ENCODE assay signal across 17 mouse cellular contexts in genomic region chr4:150162561-150163169, GRCm38 (mm10). TPM values are rescaled to one million over a fixed set of nuclear protein-coding genes. Genes with fewer than 3 reads are reported as not detected.
DNase-seq lines count a peak whose midpoint lies in the region; ATAC-seq and TF ChIP-seq lines count a peak whose summit lies in the region.
"Had no signal": no experiment of that assay in that cellular context is flagged by ENCODE, and none has a peak within 500 bp of the region (broad histone marks: within the 10 kb centered on the region; RNA-seq: fewer than 3 reads in every experiment).

No protein-coding gene starts in this region.

- no peaks in the 10 kb centered on the region for H3K36me3 ChIP-seq in hindbrain, postnatal 0 days (ENCODE audit: insufficient read depth, low read length)
- H3K36me3 ChIP-seq in hindbrain, embryonic 14.5 days (replicated peaks; ENCODE audit: control insufficient read depth, insufficient read depth): no peaks in the 10 kb centered on the region
- H3K36me3 ChIP-seq in lung, postnatal 0 days (ENCODE audit: insufficient read depth, low read length): no peaks in the 10 kb centered on the region
- no peaks in the 10 kb centered on the region for H3K36me3 ChIP-seq in stomach, postnatal 0 days (ENCODE audit: control insufficient read depth, insufficient read depth, low read length)
- H3K36me3 ChIP-seq: embryonic facial prominence, embryonic 10.5 days; forebrain, embryonic 10.5 days; intestine, embryonic 15.5 days; liver, embryonic 13.5 days; midbrain, embryonic 10.5 days had no signal

- ATAC-seq in hindbrain, postnatal 0 days: no peak
- no peak for ATAC-seq in hindbrain, embryonic 14.5 days (ENCODE audit: low FRiP score)
- no peak for ATAC-seq in lung, postnatal 0 days
- ATAC-seq in stomach, postnatal 0 days (ENCODE audit: low FRiP score, low TSS enrichment): no peak
- no peak for ATAC-seq in erythroblast, adult 5-6 weeks (replicated peaks; ENCODE audit: low FRiP score, poor library complexity, severe bottlenecking)
- ATAC-seq: intestine, embryonic 15.5 days had no signal

- peak; percentile 34 for TF ChIP-seq CTCF in hindbrain, postnatal 0 days (IDR thresholded peaks at IDR 0.05; ENCODE audit: low read depth)
- peak; percentile 38; the same call in 1 of the 2 replicates for TF ChIP-seq CTCF in lung, postnatal 0 days (IDR thresholded peaks at IDR 0.05)
- peak; percentile 50 for TF ChIP-seq CTCF in stomach, postnatal 0 days (IDR thresholded peaks at IDR 0.05; ENCODE audit: low read depth)

- H3K4me3 ChIP-seq in hindbrain, postnatal 0 days (ENCODE audit: low read length): no peak overlapping the region
- H3K4me3 ChIP-seq in hindbrain, embryonic 14.5 days (replicated peaks; ENCODE audit: low read length): no peak overlapping the region
- H3K4me3 ChIP-seq in lung, postnatal 0 days (ENCODE audit: low read depth, low read length): no peak overlapping the region
- no peak overlapping the region for H3K4me3 ChIP-seq in stomach, postnatal 0 days (ENCODE audit: low read depth, low read length)
- H3K4me3 ChIP-seq: embryonic facial prominence, embryonic 10.5 days; forebrain, embryonic 10.5 days; intestine, embryonic 15.5 days; liver, embryonic 13.5 days; midbrain, embryonic 10.5 days had no signal

- H3K9ac ChIP-seq in hindbrain, postnatal 0 days (replicated peaks; ENCODE audit: low read length): no peak overlapping the region
- no peak overlapping the region for H3K9ac ChIP-seq in hindbrain, embryonic 14.5 days
- no peak overlapping the region for H3K9ac ChIP-seq in lung, postnatal 0 days (replicated peaks; ENCODE audit: low read depth)
- no peak overlapping the region for H3K9ac ChIP-seq in stomach, postnatal 0 days (ENCODE audit: low read length)
- H3K9ac ChIP-seq: intestine, embryonic 15.5 days; liver, embryonic 13.5 days had no signal

- DNase-seq in hindbrain, postnatal 0 days (ENCODE audit: low spot score): no peak
- DNase-seq in hindbrain, embryonic 14.5 days (ENCODE audit: low spot score): no peak
- DNase-seq in lung, postnatal 0 days (ENCODE audit: low spot score): no peak
- DNase-seq in lung, postnatal 4 days: no peak
- DNase-seq in R1 (ENCODE audit: low read depth, low spot score): peak; percentile 93
- DNase-seq in stomach, postnatal 0 days (ENCODE audit: low spot score): no peak
- DNase-seq: cerebellum, adult 8-10 months; heart, postnatal 4 days; liver, embryonic 13.5 days had no signal

- H3K9me3 ChIP-seq in hindbrain, postnatal 0 days (ENCODE audit: low read length): no peaks in the 10 kb centered on the region
- H3K9me3 ChIP-seq in hindbrain, embryonic 14.5 days (ENCODE audit: control insufficient read depth, low read length): no peaks in the 10 kb centered on the region
- H3K9me3 ChIP-seq in lung, postnatal 0 days (ENCODE audit: low read length): no peaks in the 10 kb centered on the region
- H3K9me3 ChIP-seq in stomach, postnatal 0 days (ENCODE audit: control insufficient read depth, low read length): no peaks in the 10 kb centered on the region
- H3K9me3 ChIP-seq: intestine, embryonic 15.5 days had no signal

- H3K4me1 ChIP-seq in hindbrain, postnatal 0 days (ENCODE audit: insufficient read depth, low read length): no peaks in the 10 kb centered on the region
- H3K4me1 ChIP-seq in hindbrain, embryonic 14.5 days (replicated peaks; ENCODE audit: control insufficient read depth, insufficient read depth, low read length): no peaks in the 10 kb centered on the region
- H3K4me1 ChIP-seq in lung, postnatal 0 days (ENCODE audit: insufficient read depth, low read depth, low read length): no peaks in the 10 kb centered on the region
- no peaks in the 10 kb centered on the region for H3K4me1 ChIP-seq in stomach, postnatal 0 days (replicated peaks; ENCODE audit: control insufficient read depth, insufficient read depth)
- H3K4me1 ChIP-seq: intestine, embryonic 15.5 days had no signal

- no peak for TF ChIP-seq EP300 in lung, postnatal 0 days (IDR thresholded peaks at IDR 0.05)
- TF ChIP-seq EP300 in stomach, postnatal 0 days (optimal IDR thresholded peaks at IDR 0.05): no peak

- no peak overlapping the region for H3K27ac ChIP-seq in hindbrain, postnatal 0 days
- H3K27ac ChIP-seq in hindbrain, embryonic 14.5 days: no peak overlapping the region
- no peak overlapping the region for H3K27ac ChIP-seq in lung, postnatal 0 days (ENCODE audit: low read length)
- no peak overlapping the region for H3K27ac ChIP-seq in stomach, postnatal 0 days (replicated peaks)
- H3K27ac ChIP-seq: embryonic facial prominence, embryonic 10.5 days; forebrain, embryonic 10.5 days; intestine, embryonic 15.5 days; liver, embryonic 13.5 days; midbrain, embryonic 10.5 days had no signal

- H3K27me3 ChIP-seq in hindbrain, postnatal 0 days (ENCODE audit: insufficient read depth, low read length): no peaks in the 10 kb centered on the region
- H3K27me3 ChIP-seq in hindbrain, embryonic 14.5 days (ENCODE audit: control insufficient read depth, insufficient read depth, low read length): no peaks in the 10 kb centered on the region
- H3K27me3 ChIP-seq in lung, postnatal 0 days (replicated peaks; ENCODE audit: insufficient read depth, low read length): no peaks in the 10 kb centered on the region
- no peaks in the 10 kb centered on the region for H3K27me3 ChIP-seq in stomach, postnatal 0 days (ENCODE audit: control insufficient read depth, insufficient read depth, low read length)
- H3K27me3 ChIP-seq: intestine, embryonic 15.5 days had no signal

- H3K4me2 ChIP-seq in hindbrain, postnatal 0 days (ENCODE audit: low read depth, low read length): no peak overlapping the region
- H3K4me2 ChIP-seq in hindbrain, embryonic 14.5 days (replicated peaks): no peak overlapping the region
- no peak overlapping the region for H3K4me2 ChIP-seq in lung, postnatal 0 days (replicated peaks; ENCODE audit: low read depth, low read length)
- H3K4me2 ChIP-seq in stomach, postnatal 0 days (replicated peaks; ENCODE audit: low read depth): no peak overlapping the region
- H3K4me2 ChIP-seq: intestine, embryonic 15.5 days; liver, embryonic 13.5 days had no signal

- 77% methylated on average over 13 of the region's 13 CpGs for WGBS in hindbrain, postnatal 0 days
- 69% methylated on average over 13 of the region's 13 CpGs for WGBS in hindbrain, embryonic 14.5 days
- 74% methylated on average over 13 of the region's 13 CpGs for WGBS in lung, postnatal 0 days
- 76% methylated on average over 13 of the region's 13 CpGs for WGBS in stomach, postnatal 0 days

RNA-seq across cellular contexts. Expression of gene Slc2a7, which starts 13.9 kb away (rescaled TPM):
- total RNA-seq in hindbrain, postnatal 0 days (2014; rRNA removed): not detected in 2 replicates
- not detected in 2 replicates for polyA plus RNA-seq in hindbrain, postnatal 0 days (2015; fragmentation: Nextera tagmentation; extraction: Ambion mirVana)
- not detected in 2 replicates for polyA plus RNA-seq in hindbrain, embryonic 14.5 days (2014; fragmentation: Nextera tagmentation; extraction: Ambion mirVana)
- polyA plus RNA-seq in lung, postnatal 0 days (2015; fragmentation: Nextera tagmentation; extraction: Ambion mirVana): not detected in 2 replicates
- polyA plus RNA-seq in stomach, postnatal 0 days (2015; fragmentation: Nextera tagmentation; extraction: Ambion mirVana): 0.24 TPM in 1 of 2 replicates, not detected in the other
- total RNA-seq in erythroblast, adult 5-6 weeks (2015; ENCODE audit: low replicate concordance): not detected in 2 replicates
- not detected in 2 replicates for total RNA-seq in erythroblast, adult 5-6 weeks (2017; ENCODE audit: low replicate concordance)
- total RNA-seq: gastrocnemius, adult 18-20 months; heart, postnatal 4 days; left cerebral cortex, postnatal 10 days had no signal
- polyA plus RNA-seq: embryonic facial prominence, embryonic 10.5 days; forebrain, embryonic 10.5 days; liver, embryonic 13.5 days; midbrain, embryonic 10.5 days had no signal

RNA-seq across cellular contexts. Expression of gene Car6, which starts 38.5 kb away (rescaled TPM):
- not detected in 2 replicates for total RNA-seq in hindbrain, postnatal 0 days (2014; rRNA removed)
- polyA plus RNA-seq in hindbrain, postnatal 0 days (2015; fragmentation: Nextera tagmentation; extraction: Ambion mirVana): not detected in 2 replicates
- polyA plus RNA-seq in hindbrain, embryonic 14.5 days (2014; fragmentation: Nextera tagmentation; extraction: Ambion mirVana): not detected in 2 replicates
- 0.27 and 0.32 TPM in 2 replicates for polyA plus RNA-seq in lung, postnatal 0 days (2015; fragmentation: Nextera tagmentation; extraction: Ambion mirVana)
- polyA plus RNA-seq in stomach, postnatal 0 days (2015; fragmentation: Nextera tagmentation; extraction: Ambion mirVana): 0.06 TPM in 1 of 2 replicates, not detected in the other
- total RNA-seq in erythroblast, adult 5-6 weeks (2015; ENCODE audit: low replicate concordance): not detected in 2 replicates
- not detected in 2 replicates for total RNA-seq in erythroblast, adult 5-6 weeks (2017; ENCODE audit: low replicate concordance)
- total RNA-seq: gastrocnemius, adult 18-20 months; heart, postnatal 4 days; left cerebral cortex, postnatal 10 days had no signal
- polyA plus RNA-seq: forebrain, embryonic 10.5 days; intestine, embryonic 15.5 days; liver, embryonic 13.5 days; midbrain, embryonic 10.5 days; stomach, embryonic 16.5 days had no signal

RNA-seq across cellular contexts. Expression of gene Slc2a5, which starts 43.6 kb away (rescaled TPM):
- 1.5 and 2.9 TPM in 2 replicates for total RNA-seq in hindbrain, postnatal 0 days (2014; rRNA removed)
- 2.7 and 3.0 TPM in 2 replicates for polyA plus RNA-seq in hindbrain, postnatal 0 days (2015; fragmentation: Nextera tagmentation; extraction: Ambion mirVana)
- polyA plus RNA-seq in hindbrain, embryonic 14.5 days (2014; fragmentation: Nextera tagmentation; extraction: Ambion mirVana): 2.4 and 2.8 TPM in 2 replicates
- polyA plus RNA-seq in lung, postnatal 0 days (2015; fragmentation: Nextera tagmentation; extraction: Ambion mirVana): 0.23 and 0.60 TPM in 2 replicates
- 0.76 and 0.80 TPM in 2 replicates for polyA plus RNA-seq in stomach, postnatal 0 days (2015; fragmentation: Nextera tagmentation; extraction: Ambion mirVana)
- not detected in 2 replicates for total RNA-seq in erythroblast, adult 5-6 weeks (2015; ENCODE audit: low replicate concordance)
- not detected in 2 replicates for total RNA-seq in erythroblast, adult 5-6 weeks (2017; ENCODE audit: low replicate concordance)
- total RNA-seq: gastrocnemius, adult 18-20 months had no signal
